Mouse (Mus musculus) heart, embryonic 16.5 days (tissue): ENCODE measurements around the gene Pax3. TPM values are rescaled to one million over a fixed set of nuclear protein-coding genes. Genes with fewer than 3 reads are reported as not detected.

Source experiments
- ATAC-seq: fragments of 200-750 bp; cut with Nextera tagmentation; replicated peaks from 2 replicates; pipeline ENCODE4 v1.8.0; 2017; ENCODE audit warnings: moderate number of reproducible peaks; ENCODE audit not compliant: insufficient read depth, low FRiP score; ENCODE audit errors: extremely low read depth
- H3K27ac ChIP-seq: fragments of 300-500 bp; sonication (generic); 2 replicates; pipeline ENCODE4 v1.5.1; 2014; ENCODE audit warnings: mild to moderate bottlenecking, low read length, control low read depth, moderate library complexity
- H3K27me3 ChIP-seq: fragments of 300-500 bp; sonication (generic); 2 replicates; pipeline ENCODE4 v1.6.1; 2014; ENCODE audit warnings: low read length, mixed read lengths; ENCODE audit not compliant: control insufficient read depth, insufficient read depth
- H3K36me3 ChIP-seq: fragments of 300-500 bp; sonication (generic); 2 replicates; pipeline ENCODE4 v1.6.1; 2014; ENCODE audit not compliant: control insufficient read depth, insufficient read depth
- H3K4me1 ChIP-seq: fragments of 300-500 bp; sonication (generic); 2 replicates; pipeline ENCODE4 v1.6.1; 2014; ENCODE audit warnings: low read length, mixed read lengths; ENCODE audit not compliant: control insufficient read depth, insufficient read depth
- H3K4me2 ChIP-seq: fragments of 300-500 bp; sonication (generic); 2 replicates; pipeline ENCODE4 v1.6.1; 2014; ENCODE audit warnings: low read depth, mild to moderate bottlenecking, control low read depth, low read length
- H3K4me3 ChIP-seq: fragments of 300-500 bp; sonication (generic); 2 replicates; pipeline ENCODE4 v1.5.1; 2014; ENCODE audit warnings: mild to moderate bottlenecking, control low read depth, low read length
- H3K9ac ChIP-seq: fragments of 300-500 bp; sonication (generic); 2 replicates; pipeline ENCODE4 v1.6.1; 2014; ENCODE audit warnings: low read length, control low read depth
- H3K9me3 ChIP-seq: fragments of 300-500 bp; sonication (generic); replicated peaks from 2 replicates; pipeline ENCODE4 v1.6.1; 2016; ENCODE audit warnings: low read length; ENCODE audit not compliant: control insufficient read depth
- WGBS: fragments of 180-500 bp; shearing (Covaris S2); extraction: QIAGEN DNeasy Blood & Tissue Kit; methylation state at CpG from one replicate; pipeline ENCODE4 v1.1.7; 2014; 5-methylcytosine and 5-hydroxymethylcytosine counted together
- polyA plus RNA-seq: library from polyadenylated mRNA; unstranded; fragments of >200 nt; fragmentation: Nextera tagmentation; extraction: Ambion mirVana; gene quantifications from 2 replicates; pipeline ENCODE4 v1.2.1, GENCODE M21; 2015

Pax3 gene
- polyA plus RNA-seq, 1 experiment from 2014 or later, result 0.04 TPM

DNA sequence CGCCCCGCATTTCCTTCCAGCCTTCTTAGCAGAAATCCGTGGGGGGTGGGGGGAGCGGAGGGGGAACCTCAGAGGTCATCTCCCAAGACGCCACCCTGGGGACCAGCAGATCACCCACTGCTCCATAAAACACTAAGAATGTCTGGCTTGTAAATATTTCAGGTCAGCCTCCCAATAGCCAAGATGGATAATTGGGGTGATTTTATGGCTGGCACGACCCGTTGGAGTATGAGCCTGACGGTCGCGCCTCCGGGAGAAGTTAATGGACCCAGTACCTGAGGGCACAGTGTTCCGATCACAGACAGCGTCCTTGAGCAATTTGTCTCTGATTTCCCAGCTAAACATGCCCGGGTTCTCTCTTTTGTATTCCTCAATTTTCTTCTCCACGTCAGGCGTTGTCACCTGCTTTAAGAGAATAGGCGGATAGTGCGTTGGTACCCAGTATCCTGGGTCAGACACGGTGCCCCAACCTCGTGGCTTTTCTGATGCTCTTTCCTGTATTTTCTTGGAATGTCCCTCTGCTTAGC lies 3.4 kb downstream of the Pax3 start:
- Histone ChIP-seq H3K4me2 (peak overlapping the region; percentile 25; the same call in 1 of the 2 replicates), H3K36me3 (no peaks in the 10 kb centered on the region), H3K9me3 (no peaks in the 10 kb centered on the region), H3K27me3 (peaks cover 92% of the 10 kb centered on the region), H3K27ac (no peak overlapping the region), H3K4me3 (peak overlapping the region; percentile 23), H3K4me1 (peaks cover 21% of the 10 kb centered on the region), H3K9ac (no peak overlapping the region)
- 4% methylated on average over 20 of the region's 20 CpGs for WGBS
- no peak for ATAC-seq

DNA sequence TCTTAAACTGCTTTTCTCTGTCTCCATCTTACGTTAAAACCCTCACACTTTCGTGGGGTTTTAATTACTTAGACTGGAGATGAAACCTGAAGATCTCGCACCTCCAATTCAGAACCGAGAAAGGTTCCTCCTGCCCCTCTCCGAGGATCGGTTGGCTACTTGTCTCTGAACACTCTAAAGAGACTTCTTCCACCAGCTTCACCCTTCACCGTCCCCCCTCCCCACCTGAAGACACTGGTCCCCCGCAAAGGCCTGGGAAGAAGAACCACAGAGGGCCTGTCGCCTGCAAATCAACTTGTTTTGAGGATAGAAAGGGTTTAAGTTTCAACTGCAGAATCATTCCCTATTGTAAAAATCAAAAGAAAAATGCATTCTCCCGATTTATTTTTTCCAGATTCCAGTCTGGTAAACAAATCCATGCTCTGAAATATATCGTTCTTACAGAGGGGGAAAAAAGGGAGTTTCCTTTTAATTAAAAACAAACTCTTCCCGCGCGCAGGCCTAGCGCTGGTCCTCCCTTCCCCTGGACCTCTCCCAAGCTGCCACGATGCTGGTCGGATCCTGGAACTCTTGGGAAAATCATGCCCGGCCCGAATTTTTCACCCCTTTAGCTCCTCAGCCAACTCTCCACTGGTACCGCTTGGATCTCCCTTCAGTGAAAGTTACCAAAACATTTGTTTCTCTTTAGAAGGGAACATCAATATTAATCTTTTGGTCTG lies 4.0 kb downstream of the Pax3 start:
- 6% methylated on average over 20 of the region's 20 CpGs for WGBS
- Histone ChIP-seq H3K9ac (no peak overlapping the region), H3K4me2 (no peak overlapping the region)

DNA sequence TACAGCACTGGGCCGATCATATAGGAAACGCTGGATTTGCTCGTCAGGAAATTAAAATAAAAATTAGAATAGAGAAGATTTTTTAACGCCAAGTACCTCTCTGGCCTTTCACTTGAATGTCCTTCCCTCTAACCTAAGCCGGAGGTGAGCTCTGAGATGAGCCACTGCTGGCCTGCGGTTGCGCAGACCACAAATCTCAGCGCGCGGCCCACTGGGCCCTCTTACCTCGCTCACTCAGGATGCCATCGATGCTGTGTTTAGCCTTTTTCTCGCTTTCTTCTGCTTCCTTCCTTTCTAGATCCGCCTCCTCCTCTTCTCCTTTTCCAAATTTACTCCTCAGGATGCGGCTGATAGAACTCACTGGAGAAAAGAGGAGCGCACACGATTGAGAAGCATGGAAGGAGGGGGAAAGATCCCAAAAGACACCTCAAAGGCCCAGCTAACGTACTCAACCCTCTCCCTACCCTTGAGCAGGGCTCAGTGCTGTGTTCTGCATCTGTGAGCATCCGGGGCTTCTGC lies 4.7 kb downstream of the Pax3 start:
- peaks cover 21% of the 10 kb centered on the region for H3K4me1 ChIP-seq
- H3K36me3 ChIP-seq, result no peaks in the 10 kb centered on the region
- H3K27ac ChIP-seq, result no peak overlapping the region
- no peak for ATAC-seq
- H3K4me2 ChIP-seq, result no peak overlapping the region
- no peaks in the 10 kb centered on the region for H3K9me3 ChIP-seq
- 9% methylated on average over 19 of the region's 19 CpGs for WGBS
- H3K27me3 ChIP-seq, result peaks cover 91% of the 10 kb centered on the region
- no peak overlapping the region for H3K9ac ChIP-seq
- H3K4me3 ChIP-seq, result no peak overlapping the region

More for the DNA sequence above, 4.0 kb downstream of the Pax3 start:
- Histone ChIP-seq H3K9me3 (no peaks in the 10 kb centered on the region), H3K36me3 (no peaks in the 10 kb centered on the region), H3K4me3 (no peak overlapping the region), H3K27ac (no peak overlapping the region), H3K27me3 (peaks cover 91% of the 10 kb centered on the region), H3K4me1 (peaks cover 21% of the 10 kb centered on the region)
- ATAC-seq, result no peak

DNA sequence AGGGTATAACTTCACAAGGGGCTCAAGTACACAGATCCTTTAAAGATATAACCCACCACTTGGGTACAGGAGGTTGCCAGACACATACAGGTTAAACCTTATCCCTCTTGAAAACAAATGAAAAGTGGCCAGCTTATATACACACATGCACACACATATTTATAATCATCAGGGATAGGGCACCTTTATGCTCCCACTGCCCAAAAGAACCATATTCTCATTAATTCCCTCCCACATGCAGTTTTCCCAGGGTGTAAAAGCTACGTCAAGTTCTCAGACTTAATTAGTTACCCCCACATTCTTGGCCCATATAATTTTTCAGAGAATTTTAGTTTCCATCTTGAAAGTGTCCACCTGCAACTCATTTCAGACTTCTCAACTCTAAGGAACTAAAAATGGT lies 5.2 kb downstream of the Pax3 start:
- Histone ChIP-seq H3K4me2 (no peak overlapping the region), H3K36me3 (no peaks in the 10 kb centered on the region)

DNA sequence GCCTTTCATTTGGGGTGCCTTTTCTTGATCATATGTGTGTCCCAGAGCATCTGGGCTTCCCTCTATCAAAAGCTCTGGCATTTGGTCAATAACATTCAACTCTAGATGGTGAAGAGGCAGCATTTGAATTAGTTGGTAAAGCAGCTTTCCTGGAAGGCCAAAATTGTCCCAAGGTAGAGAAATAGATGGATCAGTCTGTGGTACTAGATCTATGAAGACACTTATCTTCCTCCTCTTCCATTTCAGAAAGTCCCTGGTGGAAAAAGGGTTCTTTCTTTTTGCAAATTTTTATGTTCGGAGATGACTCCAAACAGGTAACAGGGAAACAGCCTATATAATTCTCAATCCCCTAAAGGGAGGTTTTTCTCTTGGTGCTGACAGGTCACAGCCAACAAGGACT lies 5.6 kb downstream of the Pax3 start:
- Histone ChIP-seq H3K4me2 (no peak overlapping the region), H3K9ac (no peak overlapping the region), H3K4me3 (no peak overlapping the region), H3K27ac (no peak overlapping the region), H3K4me1 (peaks cover 15% of the 10 kb centered on the region), H3K27me3 (peaks cover 88% of the 10 kb centered on the region), H3K36me3 (no peaks in the 10 kb centered on the region), H3K9me3 (no peaks in the 10 kb centered on the region)
- no peak for ATAC-seq
- 58% methylated on average over 1 of the region's 1 CpGs for WGBS

More for the DNA sequence above, 5.2 kb downstream of the Pax3 start:
- no peaks in the 10 kb centered on the region for H3K9me3 ChIP-seq
- ATAC-seq, result no peak
- H3K27ac ChIP-seq, result no peak overlapping the region
- peaks cover 90% of the 10 kb centered on the region for H3K27me3 ChIP-seq
- no peak overlapping the region for H3K9ac ChIP-seq
- 51% methylated on average over 1 of the region's 1 CpGs for WGBS
- H3K4me1 ChIP-seq, result peaks cover 20% of the 10 kb centered on the region
- H3K4me3 ChIP-seq, result no peak overlapping the region

DNA sequence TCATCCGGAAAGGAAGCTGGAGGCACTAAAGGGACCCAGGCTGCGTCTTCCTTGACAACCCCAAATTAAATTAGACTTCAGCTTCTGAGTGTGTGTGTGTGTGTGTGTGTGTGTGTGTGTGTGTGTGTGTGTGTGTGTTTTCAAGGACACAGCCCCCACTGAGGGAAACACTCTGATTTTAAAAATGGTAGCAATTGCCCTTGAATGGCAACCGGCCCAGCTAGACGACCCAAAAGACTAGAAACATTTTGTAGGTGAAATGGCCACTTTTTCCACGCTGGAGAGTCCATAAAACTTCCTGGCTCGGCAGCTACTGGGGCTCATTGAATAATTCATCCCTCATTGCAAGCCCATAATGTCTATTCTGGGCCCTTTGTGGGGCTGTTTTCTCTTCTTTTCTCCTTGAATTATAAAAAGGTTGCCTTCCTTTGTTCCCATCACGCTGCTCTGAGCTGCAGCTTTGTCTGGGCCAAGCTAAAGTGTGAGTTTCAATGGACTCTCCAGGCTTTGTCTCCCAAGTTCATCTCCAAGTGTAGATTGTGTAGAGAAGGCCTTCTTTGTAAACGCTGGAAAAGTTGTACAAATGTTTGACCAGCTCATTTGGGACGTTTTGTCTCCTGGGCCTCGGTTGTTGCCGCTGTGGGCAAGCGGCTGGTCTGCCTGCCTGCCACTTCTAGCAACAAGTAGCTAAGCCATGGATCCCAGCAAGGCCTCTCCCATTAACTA lies 6.4 kb downstream of the Pax3 start:
- no peak overlapping the region for H3K9ac ChIP-seq
- H3K9me3 ChIP-seq, result no peaks in the 10 kb centered on the region
- H3K4me1 ChIP-seq, result peaks cover 11% of the 10 kb centered on the region; the same call in 1 of the 2 replicates
- WGBS, result 10% methylated on average over 12 of the region's 12 CpGs
- H3K4me2 ChIP-seq, result no peak overlapping the region
- H3K27ac ChIP-seq, result no peak overlapping the region
- peaks cover 86% of the 10 kb centered on the region for H3K27me3 ChIP-seq
- H3K36me3 ChIP-seq, result no peaks in the 10 kb centered on the region
- H3K4me3 ChIP-seq, result no peak overlapping the region
- no peak for ATAC-seq

DNA sequence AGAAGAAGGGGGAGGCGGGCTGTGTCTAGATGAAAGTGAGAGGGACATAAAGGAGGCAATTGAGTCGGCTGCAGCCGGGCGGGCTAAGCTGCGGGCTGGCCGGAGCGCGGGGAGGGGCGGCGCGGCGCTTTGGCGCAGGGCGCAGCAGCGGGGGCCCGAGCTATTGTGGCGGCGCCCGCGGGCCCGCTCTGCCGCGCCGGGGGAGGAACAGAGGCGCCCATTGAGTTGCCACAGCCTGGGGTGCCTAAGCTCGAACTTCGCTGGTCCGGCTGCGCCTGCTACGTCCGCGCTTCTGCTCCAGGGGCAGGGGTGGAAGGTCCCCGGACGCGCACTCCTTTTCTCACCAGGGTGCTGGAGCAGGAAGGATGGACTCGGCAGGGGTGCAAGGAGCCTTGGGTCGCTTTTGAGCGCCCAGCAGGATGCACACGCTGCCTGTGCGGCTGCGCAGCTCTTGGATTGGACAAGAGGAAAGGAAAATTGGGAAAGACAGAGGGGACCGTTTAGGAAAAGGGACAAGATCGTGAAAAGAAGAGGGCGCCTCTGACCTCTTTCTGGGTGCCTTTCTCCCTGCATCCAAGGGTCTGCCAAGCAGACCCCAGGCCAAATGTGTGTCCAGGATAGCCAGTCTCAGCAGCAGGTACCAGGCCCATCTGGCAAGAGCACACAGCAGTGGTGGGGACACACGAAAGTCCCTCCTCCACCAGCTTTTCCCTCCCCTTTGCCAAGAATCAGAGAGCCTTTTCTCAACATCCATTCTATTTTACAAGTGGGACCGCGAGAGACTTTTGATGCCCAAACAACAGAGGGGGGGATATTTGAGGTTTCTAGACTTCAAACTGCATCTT lies 7.2 kb downstream of the Pax3 start:
- Histone ChIP-seq H3K9ac (no peak overlapping the region), H3K27me3 (peaks cover 86% of the 10 kb centered on the region), H3K4me2 (peak overlapping the region; percentile 57), H3K4me3 (peak overlapping the region; percentile 39), H3K27ac (no peak overlapping the region), H3K4me1 (peaks cover 8% of the 10 kb centered on the region; the same call in 1 of the 2 replicates), H3K9me3 (no peaks in the 10 kb centered on the region), H3K36me3 (no peaks in the 10 kb centered on the region)
- no peak for ATAC-seq
- WGBS, result 2% methylated on average over 47 of the region's 47 CpGs

DNA sequence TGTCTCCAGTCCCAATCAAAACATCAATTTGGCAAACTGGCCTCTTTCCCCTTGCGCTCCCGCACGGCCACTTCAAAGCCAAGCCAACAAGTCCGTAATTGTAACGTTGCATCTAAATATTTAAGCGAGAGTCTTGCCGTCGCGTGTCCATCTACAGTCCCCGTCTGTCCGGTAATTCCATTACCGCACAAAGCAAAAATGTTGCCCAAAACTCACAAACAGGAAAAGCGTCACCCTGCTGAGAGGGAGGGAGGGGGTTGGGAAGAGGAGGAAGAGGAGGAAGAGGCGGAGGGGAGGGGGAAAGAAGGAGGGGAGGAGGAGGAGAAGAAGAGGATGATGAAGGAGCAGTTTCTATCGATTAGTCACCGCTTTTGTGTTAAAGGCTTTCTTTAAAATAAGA lies 7.9 kb downstream of the Pax3 start:
- WGBS, result 1% methylated on average over 16 of the region's 16 CpGs
- H3K4me1 ChIP-seq, result peaks cover 8% of the 10 kb centered on the region; the same call in 1 of the 2 replicates
- H3K4me3 ChIP-seq, result peak overlapping the region; percentile 39

More for the DNA sequence above, 7.9 kb downstream of the Pax3 start:
- Histone ChIP-seq H3K4me2 (peak overlapping the region; percentile 57), H3K9me3 (no peaks in the 10 kb centered on the region), H3K9ac (no peak overlapping the region), H3K27me3 (peaks cover 85% of the 10 kb centered on the region), H3K27ac (no peak overlapping the region), H3K36me3 (no peaks in the 10 kb centered on the region)
- no peak for ATAC-seq
